Mouse (Mus musculus): ENCODE measurements around the gene Cobll1. TPM values are rescaled to one million over a fixed set of nuclear protein-coding genes. Genes with fewer than 3 reads are reported as not detected.

Cobll1 gene
- polyA plus RNA-seq, 1 experiment from 2014 or later, result 4.3 TPM

DNA sequence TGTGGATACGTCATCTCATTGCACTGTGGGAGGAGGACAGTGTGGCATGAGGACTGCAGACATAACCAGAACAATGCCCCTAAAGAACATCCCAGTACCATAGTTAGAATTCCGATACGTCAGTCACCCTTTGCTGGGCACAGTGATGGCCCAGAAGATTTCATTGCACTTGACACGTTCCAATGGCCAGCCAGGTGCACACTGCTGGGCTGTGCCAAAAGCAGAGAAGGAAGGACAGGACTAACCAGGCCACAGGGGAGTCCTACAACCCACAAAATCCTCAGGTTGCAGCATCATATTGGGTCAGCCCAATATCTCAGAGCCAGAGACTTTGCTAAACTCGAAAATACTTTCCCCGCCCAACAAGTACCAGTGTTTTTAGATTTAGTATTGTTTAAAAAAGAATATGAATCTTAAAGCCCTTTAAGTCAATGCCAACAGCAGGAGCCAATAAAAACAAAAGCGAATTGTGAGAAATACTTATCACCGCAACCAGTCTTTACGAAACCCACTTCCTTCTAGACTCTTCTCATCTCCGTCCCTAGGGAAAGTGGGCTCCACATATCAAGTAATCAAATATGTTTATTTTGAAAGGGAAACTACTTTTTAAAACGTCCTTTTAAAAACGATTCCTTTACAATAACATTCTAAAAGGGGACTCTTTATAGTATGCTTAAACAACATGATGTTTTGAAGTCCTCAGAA, 46.0 kb downstream of the Cobll1 start:
- H3K27ac ChIP-seq, result no peak overlapping the region
- ATAC-seq (ENCODE audit: low FRiP score), result no peak
- no peaks in the 10 kb centered on the region for H3K27me3 ChIP-seq (ENCODE audit: control insufficient read depth, insufficient read depth, low read length)
- no peaks in the 10 kb centered on the region for H3K4me1 ChIP-seq (replicated peaks; ENCODE audit: control insufficient read depth, insufficient read depth, low read length)
- 83% methylated on average over 12 of the region's 12 CpGs for WGBS
- no peak for DNase-seq (ENCODE audit: low spot score)
- no peak overlapping the region for H3K9ac ChIP-seq
- no peaks in the 10 kb centered on the region for H3K36me3 ChIP-seq (replicated peaks; ENCODE audit: control insufficient read depth, insufficient read depth)
- H3K4me3 ChIP-seq (replicated peaks; ENCODE audit: low read length), result no peak overlapping the region
- no peak overlapping the region for H3K4me2 ChIP-seq (replicated peaks)
- H3K9me3 ChIP-seq (ENCODE audit: control insufficient read depth, low read length), result 0 out of 2 replicates have a peak, but pooled peaks cover 3% of the 10 kb centered on the region

DNA sequence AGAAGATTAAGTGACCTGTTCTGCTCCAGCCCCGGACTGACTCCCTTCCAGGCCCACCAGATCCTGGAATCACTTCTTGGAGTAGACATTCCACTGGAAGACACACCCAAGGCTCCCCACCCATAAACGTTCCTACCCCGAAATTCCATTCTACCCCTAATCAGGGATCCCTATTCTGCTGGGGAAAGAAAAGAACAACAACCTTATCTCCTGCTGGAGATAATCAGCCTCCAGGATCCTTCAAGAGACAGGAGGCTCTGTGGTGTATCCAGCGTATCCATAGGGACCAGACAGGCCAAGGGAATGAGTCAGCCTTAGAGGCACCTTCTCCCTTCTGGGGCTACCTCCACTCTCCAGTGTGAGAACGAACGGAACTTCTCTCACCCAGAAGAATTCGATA, 47.8 kb downstream of the Cobll1 start:
- no peaks in the 10 kb centered on the region for H3K4me1 ChIP-seq (replicated peaks; ENCODE audit: control insufficient read depth, insufficient read depth, low read length)
- no peak overlapping the region for H3K27ac ChIP-seq
- DNase-seq (ENCODE audit: low spot score) (no peak), ATAC-seq (ENCODE audit: low FRiP score) (no peak)
- no peaks in the 10 kb centered on the region for H3K36me3 ChIP-seq (replicated peaks; ENCODE audit: control insufficient read depth, insufficient read depth)
- H3K9ac ChIP-seq, result no peak overlapping the region
- no peaks in the 10 kb centered on the region for H3K27me3 ChIP-seq (ENCODE audit: control insufficient read depth, insufficient read depth, low read length)
- H3K4me3 ChIP-seq (replicated peaks; ENCODE audit: low read length), result no peak overlapping the region
- no peak overlapping the region for H3K4me2 ChIP-seq (replicated peaks)
- 80% methylated on average over 7 of the region's 7 CpGs for WGBS
- no peaks in the 10 kb centered on the region for H3K9me3 ChIP-seq (ENCODE audit: control insufficient read depth, low read length)

DNA sequence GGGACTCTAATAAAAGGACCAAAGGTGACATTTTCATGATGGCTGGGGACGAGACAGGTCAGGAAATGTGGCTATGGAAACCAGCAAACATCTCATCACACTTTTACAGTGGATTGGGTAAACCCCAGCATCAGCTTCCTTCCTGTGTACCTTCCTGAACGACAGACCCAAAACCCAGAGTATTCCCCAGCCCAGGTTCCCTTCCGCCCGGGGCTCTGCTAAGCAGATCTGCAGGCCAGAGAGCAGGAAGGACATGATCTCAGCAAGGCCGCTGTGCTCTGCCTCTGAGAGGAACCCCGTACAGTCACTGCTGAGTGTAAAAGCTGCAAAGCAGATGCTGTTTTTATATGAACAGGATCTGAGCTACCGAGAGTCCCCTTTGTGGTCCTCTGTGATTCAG, 49.9 kb downstream of the Cobll1 start:
- no peak overlapping the region for H3K4me3 ChIP-seq (replicated peaks; ENCODE audit: low read length)
- H3K4me2 ChIP-seq (replicated peaks), result no peak overlapping the region
- no peak overlapping the region for H3K9ac ChIP-seq
- no peak overlapping the region for H3K27ac ChIP-seq
- no peaks in the 10 kb centered on the region for H3K36me3 ChIP-seq (replicated peaks; ENCODE audit: control insufficient read depth, insufficient read depth)
- H3K4me1 ChIP-seq (replicated peaks; ENCODE audit: control insufficient read depth, insufficient read depth, low read length), result no peaks in the 10 kb centered on the region
- H3K27me3 ChIP-seq (ENCODE audit: control insufficient read depth, insufficient read depth, low read length), result no peaks in the 10 kb centered on the region
- DNase-seq (ENCODE audit: low spot score) (no peak), ATAC-seq (ENCODE audit: low FRiP score) (no peak)
- WGBS, result 74% methylated on average over 7 of the region's 7 CpGs
- no peaks in the 10 kb centered on the region for H3K9me3 ChIP-seq (ENCODE audit: control insufficient read depth, low read length)

DNA sequence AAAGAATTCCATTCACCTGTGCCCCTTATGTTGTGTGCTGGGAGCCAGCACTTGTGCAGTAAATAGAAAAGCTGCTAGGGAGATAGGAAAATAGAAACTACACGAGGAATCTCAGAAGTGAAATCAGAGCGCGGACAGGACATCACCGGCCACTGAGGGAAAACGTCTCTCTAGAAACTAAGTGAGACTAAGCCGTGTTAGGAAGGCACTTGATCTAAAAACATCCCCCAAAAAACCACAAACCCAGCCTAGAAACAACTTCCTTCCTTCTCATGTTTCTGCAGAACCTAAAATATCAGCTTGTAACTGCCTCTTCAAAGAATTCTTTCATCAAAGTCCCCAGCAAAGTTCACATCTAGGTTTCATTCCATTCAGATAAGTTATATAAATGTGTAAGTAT, 50.6 kb downstream of the Cobll1 start:
- Histone ChIP-seq H3K4me2 (replicated peaks) (no peak overlapping the region), H3K4me1 (replicated peaks; ENCODE audit: control insufficient read depth, insufficient read depth, low read length) (no peaks in the 10 kb centered on the region), H3K27me3 (ENCODE audit: control insufficient read depth, insufficient read depth, low read length) (no peaks in the 10 kb centered on the region), H3K9me3 (ENCODE audit: control insufficient read depth, low read length) (no peaks in the 10 kb centered on the region), H3K4me3 (replicated peaks; ENCODE audit: low read length) (no peak overlapping the region), H3K27ac (no peak overlapping the region), H3K9ac (no peak overlapping the region), H3K36me3 (replicated peaks; ENCODE audit: control insufficient read depth, insufficient read depth) (no peaks in the 10 kb centered on the region)
- WGBS, result 70% methylated on average over 6 of the region's 6 CpGs
- DNase-seq (ENCODE audit: low spot score) (no peak), ATAC-seq (ENCODE audit: low FRiP score) (no peak)

DNA sequence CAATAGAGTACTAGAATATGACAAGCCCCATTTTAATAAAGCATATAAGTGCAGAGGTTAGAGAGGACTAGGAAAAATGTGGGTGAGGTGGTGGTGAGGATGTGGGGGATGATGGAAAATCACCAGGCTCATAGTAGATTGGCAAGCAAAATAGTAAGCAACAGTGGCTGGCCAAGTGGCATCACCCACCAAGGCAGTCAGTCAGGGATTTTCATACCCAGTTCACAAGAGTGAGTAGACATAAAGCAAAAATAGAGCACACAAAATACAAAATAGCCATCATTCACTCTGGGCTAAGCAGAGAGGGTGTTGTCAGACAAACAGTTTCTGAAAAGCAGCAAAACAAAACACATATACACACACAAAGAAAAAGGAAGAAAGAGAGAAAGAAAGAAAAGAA, 51.6 kb downstream of the Cobll1 start:
- DNase-seq (ENCODE audit: low spot score) (no peak), ATAC-seq (ENCODE audit: low FRiP score) (no peak)
- no peaks in the 10 kb centered on the region for H3K27me3 ChIP-seq (ENCODE audit: control insufficient read depth, insufficient read depth, low read length)
- H3K9ac ChIP-seq, result no peak overlapping the region
- no peak overlapping the region for H3K4me2 ChIP-seq (replicated peaks)
- H3K27ac ChIP-seq, result no peak overlapping the region
- H3K36me3 ChIP-seq (replicated peaks; ENCODE audit: control insufficient read depth, insufficient read depth), result no peaks in the 10 kb centered on the region
- H3K4me3 ChIP-seq (replicated peaks; ENCODE audit: low read length), result no peak overlapping the region
- H3K9me3 ChIP-seq (ENCODE audit: control insufficient read depth, low read length), result no peaks in the 10 kb centered on the region
- H3K4me1 ChIP-seq (replicated peaks; ENCODE audit: control insufficient read depth, insufficient read depth, low read length), result no peaks in the 10 kb centered on the region

DNA sequence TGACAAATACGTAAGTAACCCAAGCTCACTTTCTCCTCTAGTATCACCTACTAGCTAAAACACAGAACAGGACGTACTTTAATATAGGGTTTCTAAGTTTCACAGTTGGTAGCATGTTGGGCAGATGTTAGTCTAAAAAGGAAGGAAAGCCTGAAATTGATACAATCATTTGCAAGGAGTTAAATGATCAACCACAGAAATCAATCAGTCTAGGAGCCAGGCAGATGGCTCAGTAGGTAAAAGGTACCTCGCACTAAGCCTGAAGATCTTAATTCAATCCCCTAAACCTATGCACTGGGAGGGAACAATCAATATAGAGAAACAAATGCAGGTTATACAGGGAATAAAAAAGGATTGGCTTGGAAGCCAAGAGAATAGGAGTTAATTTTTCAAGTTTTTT, 52.0 kb downstream of the Cobll1 start:
- Histone ChIP-seq H3K4me2 (replicated peaks) (no peak overlapping the region), H3K27ac (no peak overlapping the region), H3K9me3 (ENCODE audit: control insufficient read depth, low read length) (no peaks in the 10 kb centered on the region), H3K36me3 (replicated peaks; ENCODE audit: control insufficient read depth, insufficient read depth) (no peaks in the 10 kb centered on the region), H3K4me1 (replicated peaks; ENCODE audit: control insufficient read depth, insufficient read depth, low read length) (peaks cover 4% of the 10 kb centered on the region; the same call in 1 of the 2 replicates), H3K27me3 (ENCODE audit: control insufficient read depth, insufficient read depth, low read length) (no peaks in the 10 kb centered on the region), H3K9ac (no peak overlapping the region), H3K4me3 (replicated peaks; ENCODE audit: low read length) (no peak overlapping the region)
- ATAC-seq (ENCODE audit: low FRiP score) (no peak), DNase-seq (ENCODE audit: low spot score) (no peak)
- 93% methylated on average over 3 of the region's 3 CpGs for WGBS

DNA sequence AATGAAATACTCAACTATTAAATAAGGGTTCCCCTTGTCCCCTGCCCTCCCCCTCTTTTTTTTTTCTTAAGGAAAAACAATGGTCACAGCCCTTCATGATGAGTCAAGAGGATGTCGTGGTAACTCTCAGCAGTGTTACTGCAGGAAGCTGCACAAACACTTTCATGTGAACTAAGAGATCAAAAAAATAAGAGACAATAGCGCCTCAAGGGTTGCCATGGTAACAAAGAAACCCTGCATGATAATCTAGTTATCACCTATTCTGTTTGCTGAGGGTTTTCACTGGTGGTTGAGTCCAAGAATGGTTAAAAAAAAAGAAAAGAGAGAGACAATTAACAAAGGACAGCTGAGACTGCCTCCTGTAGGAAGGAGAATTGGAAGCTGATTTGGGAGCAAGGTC, 56.5 kb downstream of the Cobll1 start:
- Histone ChIP-seq H3K4me1 (replicated peaks; ENCODE audit: control insufficient read depth, insufficient read depth, low read length) (peaks cover 14% of the 10 kb centered on the region; the same call in 1 of the 2 replicates), H3K4me3 (replicated peaks; ENCODE audit: low read length) (no peak overlapping the region), H3K9me3 (ENCODE audit: control insufficient read depth, low read length) (no peaks in the 10 kb centered on the region), H3K36me3 (replicated peaks; ENCODE audit: control insufficient read depth, insufficient read depth) (no peaks in the 10 kb centered on the region), H3K4me2 (replicated peaks) (no peak overlapping the region), H3K27me3 (ENCODE audit: control insufficient read depth, insufficient read depth, low read length) (no peaks in the 10 kb centered on the region), H3K27ac (no peak overlapping the region), H3K9ac (no peak overlapping the region)
- ATAC-seq (ENCODE audit: low FRiP score), result 0 out of 2 replicates have a peak, but pooled peaks have one; percentile 52
- 13% methylated on average over 2 of the region's 2 CpGs for WGBS
- peak; percentile 54 for DNase-seq (ENCODE audit: low spot score)

DNA sequence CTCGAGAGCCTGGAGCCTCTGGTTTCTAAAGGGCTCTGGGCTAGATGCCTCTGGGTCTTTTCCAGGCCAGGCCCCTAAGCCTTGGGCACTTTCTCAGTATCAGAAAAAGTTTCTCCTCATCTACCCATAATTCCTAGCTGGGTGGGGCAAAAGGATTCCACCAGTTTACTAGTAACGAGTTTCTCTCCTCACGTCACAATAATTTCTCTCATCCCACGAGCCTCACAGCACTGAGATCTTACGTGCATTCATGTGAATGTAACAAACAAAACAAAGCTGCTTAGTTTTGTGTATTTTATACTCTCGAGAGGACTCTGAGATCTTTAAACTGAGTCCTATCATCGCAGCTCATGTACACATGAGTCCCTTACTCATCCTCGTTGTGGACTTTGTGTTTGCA, 57.5 kb downstream of the Cobll1 start:
- H3K4me3 ChIP-seq (replicated peaks; ENCODE audit: low read length), result no peak overlapping the region
- H3K27me3 ChIP-seq (ENCODE audit: control insufficient read depth, insufficient read depth, low read length), result no peaks in the 10 kb centered on the region
- no peak overlapping the region for H3K27ac ChIP-seq
- ATAC-seq (ENCODE audit: low FRiP score), result no peak
- no peak for DNase-seq (ENCODE audit: low spot score)
- no peak overlapping the region for H3K4me2 ChIP-seq (replicated peaks)
- H3K9ac ChIP-seq, result no peak overlapping the region
- peaks cover 14% of the 10 kb centered on the region; the same call in 1 of the 2 replicates for H3K4me1 ChIP-seq (replicated peaks; ENCODE audit: control insufficient read depth, insufficient read depth, low read length)
- H3K36me3 ChIP-seq (replicated peaks; ENCODE audit: control insufficient read depth, insufficient read depth), result no peaks in the 10 kb centered on the region
- WGBS, result 76% methylated on average over 8 of the region's 8 CpGs
- H3K9me3 ChIP-seq (ENCODE audit: control insufficient read depth, low read length), result no peaks in the 10 kb centered on the region

DNA sequence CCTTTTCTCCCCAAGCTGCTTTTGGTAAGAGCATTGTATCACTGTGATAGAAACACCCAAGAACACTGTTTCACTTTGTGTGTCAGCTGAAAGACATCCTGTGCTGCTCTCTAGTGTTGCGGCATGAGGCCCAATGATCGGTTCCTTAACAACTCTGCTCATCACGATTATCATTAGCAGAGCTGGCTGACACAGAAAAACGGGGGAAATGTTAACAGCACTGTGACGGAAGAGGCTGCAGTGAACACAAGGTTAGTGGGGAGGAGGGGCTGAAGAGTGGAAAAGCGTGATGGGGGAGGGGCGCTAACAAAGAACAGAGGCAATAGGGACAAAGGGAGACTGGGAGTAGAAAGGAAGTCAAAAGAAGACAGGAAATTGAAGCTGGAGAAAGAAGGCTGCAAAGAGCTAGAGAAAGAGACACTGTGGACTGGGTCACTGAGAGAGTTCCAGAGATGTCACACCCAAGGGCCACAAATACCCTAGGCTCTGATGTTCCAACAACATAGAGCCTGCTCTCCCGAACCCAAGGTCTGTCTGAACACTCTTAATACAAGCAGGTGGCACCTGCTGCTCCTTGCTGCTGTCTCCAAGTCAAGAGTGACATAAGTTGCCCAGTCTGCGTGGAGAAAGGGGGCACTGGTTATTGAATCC, 58.0 kb downstream of the Cobll1 start:
- Histone ChIP-seq H3K27me3 (ENCODE audit: control insufficient read depth, insufficient read depth, low read length) (no peaks in the 10 kb centered on the region), H3K4me2 (replicated peaks) (peak overlapping the region; percentile 29), H3K36me3 (replicated peaks; ENCODE audit: control insufficient read depth, insufficient read depth) (no peaks in the 10 kb centered on the region), H3K27ac (no peak overlapping the region), H3K4me1 (replicated peaks; ENCODE audit: control insufficient read depth, insufficient read depth, low read length) (peaks cover 14% of the 10 kb centered on the region; the same call in 1 of the 2 replicates), H3K9me3 (ENCODE audit: control insufficient read depth, low read length) (no peaks in the 10 kb centered on the region), H3K9ac (no peak overlapping the region), H3K4me3 (replicated peaks; ENCODE audit: low read length) (no peak overlapping the region)
- peak; percentile 63 for ATAC-seq (ENCODE audit: low FRiP score)
- 23% methylated on average over 9 of the region's 9 CpGs for whole genome bisulfite sequencing
- DNase-seq (ENCODE audit: low spot score), result peak; percentile 59

Data from hindbrain, embryonic 14.5 days (tissue).